Mouse (Mus musculus) left cerebral cortex, adult 9 months (tissue): ENCODE measurements around the gene Celf2.
"Not testable (repeated sequence)": the region's sequence is repeated elsewhere in the genome, so short reads cannot be mapped to it uniquely, and the experiment has no call there.

ENCODE experiments used
- DNase-seq, 2 experiments: peaks; one replicate each; pipeline ENCODE4 v3.0.0; 2022; ENCODE audit warnings: low spot score in 2 of 2

Celf2 gene

DNA sequence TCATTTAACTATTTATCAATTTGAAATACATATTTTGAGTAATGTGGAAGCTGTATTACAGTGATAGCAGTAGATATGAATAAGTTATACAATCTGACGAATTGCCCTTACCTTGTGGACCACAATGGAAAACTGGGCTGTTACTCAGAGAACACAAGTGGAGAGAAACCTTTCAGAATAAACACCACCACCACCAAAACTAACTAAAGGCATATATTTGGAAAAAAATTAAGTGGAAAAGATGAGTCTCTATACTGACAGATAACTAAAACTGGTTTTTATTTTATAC lies 910.5 kb downstream of the Celf2 start:
- DNase-seq: no peak

DNA sequence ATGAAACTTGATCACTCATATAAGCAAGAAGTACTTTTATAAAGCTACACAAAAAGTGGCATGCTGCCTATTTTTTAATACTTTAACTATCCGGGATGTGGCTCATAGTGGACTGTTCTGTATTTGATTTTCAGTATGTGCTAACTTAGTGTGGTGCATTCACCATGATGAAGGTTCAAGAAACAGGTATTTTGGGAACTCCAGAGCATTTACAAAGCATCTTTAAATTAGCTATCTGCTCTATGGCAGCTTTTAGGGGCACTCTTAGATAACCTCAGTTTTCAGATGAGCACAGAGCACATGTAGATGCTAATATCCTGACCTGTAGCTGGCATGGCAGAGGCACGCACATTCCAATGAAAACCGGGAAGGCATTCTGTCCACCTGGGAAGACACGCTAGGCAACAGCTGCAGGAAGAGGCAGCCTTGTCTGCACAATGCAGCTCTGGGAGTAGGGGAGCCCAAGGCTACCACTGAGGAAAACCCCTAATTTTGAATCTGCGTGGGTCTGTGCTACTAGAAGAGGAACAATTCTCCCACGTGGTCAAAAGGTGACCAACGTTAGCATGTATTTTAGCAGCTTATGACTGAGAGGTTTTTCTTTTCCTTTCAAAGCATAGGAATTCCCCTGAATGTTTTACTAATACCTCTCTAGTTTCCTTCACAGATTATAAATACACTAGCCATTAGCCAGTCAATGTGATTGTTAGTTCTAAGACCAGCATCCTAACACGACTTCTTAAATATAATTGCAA lies 911.1 kb downstream of the Celf2 start:
- no peak for DNase-seq

DNA sequence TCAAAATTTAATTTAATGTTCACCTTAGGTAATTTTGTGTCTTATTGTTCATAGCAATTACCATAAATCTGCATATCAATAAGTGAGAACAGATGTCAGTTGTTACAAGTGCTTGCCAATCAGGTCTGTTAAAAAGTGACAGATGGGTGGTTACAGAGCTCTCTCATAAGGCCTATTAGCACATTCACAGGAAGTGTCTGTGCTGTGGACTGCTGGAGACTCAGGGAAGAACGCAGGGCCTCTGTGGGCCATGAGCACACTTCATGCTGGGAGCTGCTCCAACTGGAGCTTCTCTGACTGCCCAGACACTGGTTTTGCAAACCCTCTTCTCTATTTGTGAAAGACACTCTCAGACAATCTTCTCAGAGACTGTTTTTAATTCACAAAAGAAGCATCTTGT lies 914.6 kb downstream of the Celf2 start:
- no peak for DNase-seq

DNA sequence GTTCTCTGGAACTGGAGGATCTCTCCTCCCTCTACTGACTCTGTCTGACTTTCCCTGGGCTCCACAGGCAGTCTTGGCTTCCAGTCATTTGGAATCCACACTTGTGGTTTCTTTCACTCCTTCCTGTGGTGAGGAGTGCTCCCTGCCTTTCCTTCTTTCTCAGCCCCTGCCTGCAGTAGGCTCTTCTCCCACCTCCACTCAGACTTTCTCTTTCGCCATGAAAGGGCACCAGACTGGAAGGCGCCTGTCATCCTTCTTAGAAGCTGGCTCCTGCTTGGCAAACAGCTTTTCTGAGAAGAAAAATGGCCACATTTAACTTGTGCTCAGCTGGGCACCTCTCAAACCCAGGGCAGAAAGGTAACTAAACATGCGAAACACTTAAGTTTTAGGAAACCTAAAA lies 915.2 kb downstream of the Celf2 start:
- no peak for DNase-seq

DNA sequence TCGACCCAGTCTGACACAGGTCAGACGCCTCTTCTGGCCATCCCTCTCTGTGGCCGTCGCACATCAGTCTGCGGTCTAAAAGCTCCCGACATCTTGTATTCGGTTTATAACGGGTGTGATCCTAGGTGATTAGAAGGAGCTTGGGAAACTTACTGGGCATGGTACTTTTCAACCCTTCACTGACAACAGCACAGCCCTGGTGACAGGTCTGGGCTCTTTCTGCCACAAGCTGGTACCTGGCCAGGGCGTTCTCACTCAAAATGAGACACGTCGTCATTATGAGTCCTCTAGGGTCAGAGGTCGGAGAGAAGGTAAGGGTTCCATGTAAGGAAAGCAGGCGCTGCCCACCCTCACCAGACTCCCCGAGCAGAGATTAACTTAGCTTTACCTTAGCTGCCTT lies 915.6 kb downstream of the Celf2 start:
- no peak for DNase-seq

DNA sequence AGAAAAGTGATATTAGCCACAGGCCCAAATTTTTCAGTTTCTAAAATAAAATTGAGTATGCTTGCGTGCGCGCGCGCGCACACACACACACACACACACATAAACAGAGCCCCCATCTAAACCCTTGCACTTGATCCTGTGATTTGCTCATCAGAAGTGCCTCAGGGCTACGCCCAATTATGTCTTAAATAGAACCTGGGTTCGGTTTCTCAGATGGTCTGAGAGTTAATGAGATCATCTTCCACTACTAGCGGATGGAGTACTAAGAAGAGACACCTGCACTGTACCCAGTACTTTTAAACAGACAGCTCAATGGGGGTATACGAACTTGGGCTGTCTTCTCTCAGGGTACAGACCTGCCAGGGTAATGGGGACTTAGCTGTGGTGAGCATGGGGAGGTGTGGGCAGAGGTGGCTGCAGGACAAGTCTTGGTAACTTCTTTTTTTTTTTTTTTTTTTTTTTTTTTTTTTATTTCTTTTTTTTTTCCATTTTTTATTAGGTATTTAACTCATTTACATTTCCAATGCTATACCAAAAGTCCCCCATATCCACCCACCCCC lies 923.2 kb downstream of the Celf2 start:
- DNase-seq: no peak

DNA sequence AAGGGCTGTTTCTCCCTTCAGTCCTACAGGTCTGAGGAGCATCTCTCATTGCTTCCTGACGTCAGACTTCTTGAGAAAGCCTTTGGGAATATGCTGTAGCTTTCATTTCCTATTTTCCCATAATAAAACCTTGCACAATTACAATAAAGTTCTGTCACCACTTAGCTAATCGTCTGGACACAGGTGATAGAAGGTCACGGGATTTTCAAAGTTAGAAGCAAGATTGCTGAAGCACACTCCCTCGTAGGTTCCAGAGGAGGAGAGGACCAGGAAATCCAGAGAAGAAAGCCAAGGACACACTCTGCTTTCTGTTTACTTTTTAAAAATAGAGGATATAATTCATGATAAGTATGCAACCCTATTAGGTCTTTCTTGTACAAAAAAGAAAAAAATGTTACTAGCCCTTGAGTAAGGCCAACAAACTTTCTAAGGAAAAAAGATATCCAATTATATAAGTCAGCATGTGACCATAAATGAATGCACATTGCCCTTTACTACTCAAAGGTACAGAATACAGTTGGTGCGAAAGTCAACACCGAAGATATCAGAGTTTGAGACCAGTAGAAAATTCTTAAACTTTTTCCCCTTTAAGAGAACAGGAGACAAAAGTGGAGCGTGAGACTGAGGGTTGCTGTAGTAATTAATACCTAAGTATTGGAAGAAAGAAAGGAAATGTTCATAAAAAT lies 924.2 kb downstream of the Celf2 start:
- no peak for DNase-seq

DNA sequence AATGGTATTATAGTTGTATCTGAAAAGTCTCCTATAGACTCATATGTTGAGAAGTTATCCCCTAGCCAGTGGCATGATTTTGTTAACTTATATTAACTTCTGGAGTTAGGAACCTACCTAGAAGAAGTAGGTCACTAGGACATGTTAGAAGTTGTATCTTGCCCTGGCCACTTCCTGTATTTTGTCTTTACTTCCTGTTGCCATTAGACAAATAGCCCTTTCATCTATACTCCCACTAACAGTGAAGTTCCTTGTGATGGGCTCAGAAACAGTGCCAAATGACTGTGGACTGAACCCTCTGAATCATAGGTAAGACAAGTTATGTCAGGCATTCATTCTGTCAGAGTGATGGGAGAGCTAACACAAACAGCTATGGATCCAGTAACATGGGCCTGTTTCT lies 926.7 kb downstream of the Celf2 start:
- no peak for DNase-seq

DNA sequence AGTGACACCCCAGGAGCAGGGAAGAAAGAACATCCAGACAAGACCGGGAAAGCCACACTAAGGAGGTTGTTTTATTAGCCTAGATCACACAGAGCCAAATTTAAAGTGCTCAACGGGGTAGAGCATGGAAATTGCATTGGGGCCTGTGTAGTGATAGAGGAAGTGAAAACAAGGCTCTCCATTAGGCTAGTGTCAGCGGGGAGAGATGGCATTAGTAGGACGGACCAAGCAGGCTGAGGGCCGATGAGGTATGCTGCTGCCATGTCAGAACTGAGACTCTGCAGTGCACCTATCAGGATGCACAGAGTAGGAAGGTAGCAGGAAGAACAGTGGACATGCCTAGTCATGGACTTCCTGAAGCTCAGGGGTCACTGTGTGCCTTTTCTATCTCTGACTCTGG lies 929.3 kb downstream of the Celf2 start:
- no peak for DNase-seq

DNA sequence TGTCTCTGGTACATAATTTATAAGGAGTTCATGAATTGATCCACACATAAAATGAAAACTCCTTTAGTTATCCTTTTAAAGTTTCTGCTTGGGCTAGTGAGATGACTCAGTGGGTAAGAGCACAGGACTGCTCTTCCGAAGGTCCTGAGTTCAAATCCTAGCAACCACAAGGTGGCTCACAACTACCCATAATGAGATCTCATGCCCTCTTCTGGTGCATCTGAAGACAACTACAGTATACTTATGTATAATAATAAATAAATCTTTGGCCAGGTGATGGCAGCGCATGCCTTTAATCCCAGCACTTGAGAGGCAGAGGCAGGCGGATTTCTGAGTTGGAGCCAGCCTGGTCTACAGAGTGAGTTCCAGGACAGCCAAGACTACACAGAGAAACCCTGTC lies 934.0 kb downstream of the Celf2 start:
- not testable (repeated sequence) for DNase-seq

DNA sequence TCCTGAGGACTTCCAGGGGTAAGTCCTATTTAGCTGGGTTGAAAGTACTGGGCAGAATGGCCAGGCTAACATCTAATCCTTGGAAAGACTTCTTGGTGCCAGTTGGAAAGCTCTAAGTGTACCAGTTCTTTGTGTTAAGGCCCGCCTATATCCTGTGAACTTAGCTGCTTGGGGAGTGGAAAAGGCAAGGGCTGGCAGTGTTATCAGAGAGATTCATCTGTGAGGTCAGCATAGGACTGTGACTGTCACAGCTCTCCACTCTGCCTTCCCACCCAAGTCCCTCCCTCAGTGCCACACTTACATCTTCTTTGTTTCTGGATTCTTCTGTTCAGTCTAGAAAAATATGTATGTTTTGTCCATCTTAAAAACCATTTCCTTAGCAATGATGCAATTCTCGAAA lies 935.7 kb downstream of the Celf2 start:
- DNase-seq: no peak

DNA sequence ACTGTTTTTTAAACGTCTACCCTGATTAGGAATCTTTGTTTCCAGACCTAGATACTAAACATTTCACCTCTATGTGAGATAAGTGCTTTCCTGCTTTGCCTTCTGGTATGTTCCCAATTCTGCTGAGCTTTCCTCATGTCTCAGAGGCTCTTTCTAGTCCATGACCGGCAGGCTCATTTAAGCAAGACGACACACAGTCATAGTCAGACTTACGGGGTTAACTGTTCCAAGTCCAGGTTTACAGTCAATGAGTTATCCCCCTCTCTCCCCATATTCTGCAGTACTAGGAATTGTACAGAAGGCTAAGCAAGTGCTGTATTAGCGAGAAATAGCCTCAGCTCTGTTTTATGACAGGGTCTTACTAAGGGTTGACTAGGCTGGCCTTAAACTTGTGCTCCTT lies 936.4 kb downstream of the Celf2 start:
- no peak for DNase-seq

DNA sequence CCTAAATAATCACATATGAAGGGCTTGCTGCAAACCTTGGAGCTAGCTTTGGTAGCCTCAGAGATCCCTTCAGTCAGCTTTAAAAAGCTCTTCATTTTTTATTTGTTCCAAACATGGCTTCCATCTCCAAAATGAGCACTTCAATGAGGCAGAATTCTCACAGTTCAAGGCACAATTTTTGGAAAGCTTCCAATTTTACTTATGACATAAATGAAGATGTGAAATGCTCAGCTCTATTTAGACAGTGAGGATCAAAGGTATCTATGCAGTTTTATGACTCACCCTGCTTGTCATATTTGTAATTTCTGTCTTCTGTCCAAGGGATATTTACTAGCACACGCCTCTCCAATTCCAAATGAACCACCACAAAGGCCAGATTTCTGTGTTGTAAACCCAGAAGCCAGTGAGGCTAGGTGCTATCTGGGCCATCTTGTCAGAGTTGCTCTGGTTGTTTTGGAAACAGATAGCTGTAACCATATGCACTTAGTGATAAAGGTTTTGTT lies 940.3 kb downstream of the Celf2 start:
- DNase-seq: no peak

DNA sequence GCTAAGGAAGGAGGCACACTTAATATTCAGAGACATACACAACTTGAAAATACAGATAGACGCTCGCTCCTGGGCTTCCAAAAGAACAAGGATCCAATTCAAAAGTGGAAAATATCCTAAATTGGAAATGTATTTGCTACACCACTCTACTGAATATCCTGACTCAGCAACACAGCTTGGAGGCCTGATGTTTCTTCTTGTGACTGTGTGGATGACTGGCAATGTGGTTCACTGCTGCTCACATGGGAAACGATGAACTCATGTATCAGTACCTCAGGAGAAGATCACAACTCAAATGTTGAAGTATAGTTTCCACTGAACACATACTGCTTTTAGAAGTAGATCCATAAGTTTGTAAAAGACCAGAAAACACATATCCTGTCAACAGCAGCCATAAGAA lies 944.2 kb downstream of the Celf2 start:
- no peak for DNase-seq

DNA sequence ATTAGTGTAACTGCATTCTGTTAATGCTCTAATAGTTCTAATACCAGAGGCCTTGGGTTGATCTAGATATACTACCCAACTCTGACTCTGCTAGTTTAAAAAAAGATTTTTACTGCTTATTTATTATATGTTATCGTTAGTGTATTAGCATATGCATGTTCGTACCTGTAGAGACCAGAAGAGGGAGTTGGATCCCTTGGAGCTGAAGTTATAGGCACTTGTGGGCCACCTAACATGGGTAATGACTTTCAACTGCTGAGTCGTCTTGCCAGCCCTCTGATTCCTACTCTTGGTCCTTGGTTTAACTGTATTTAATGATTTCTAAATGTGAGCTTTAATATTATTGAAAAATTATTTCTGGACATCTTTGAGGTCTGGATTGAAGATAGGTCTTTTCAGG lies 948.0 kb downstream of the Celf2 start:
- no peak for DNase-seq

DNA sequence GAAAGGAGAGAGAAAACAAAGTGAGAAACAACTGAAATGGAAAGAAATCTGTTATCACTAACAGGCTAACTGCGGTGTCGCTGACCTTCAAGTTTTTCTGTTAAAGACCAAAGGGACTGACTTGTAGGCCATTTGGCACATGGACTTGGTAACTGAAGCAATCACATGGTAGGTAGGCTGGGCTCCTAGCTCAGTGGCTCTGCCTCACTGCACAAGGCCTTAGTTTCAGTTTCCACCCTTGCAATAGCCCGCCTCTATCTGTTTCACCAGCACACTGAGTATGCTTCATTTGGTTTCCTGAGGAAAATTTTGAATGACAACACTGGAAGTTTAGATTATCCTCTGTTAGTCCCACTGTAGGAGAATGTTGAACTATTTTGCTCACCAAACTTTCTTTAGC lies 948.6 kb downstream of the Celf2 start:
- DNase-seq: no peak

DNA sequence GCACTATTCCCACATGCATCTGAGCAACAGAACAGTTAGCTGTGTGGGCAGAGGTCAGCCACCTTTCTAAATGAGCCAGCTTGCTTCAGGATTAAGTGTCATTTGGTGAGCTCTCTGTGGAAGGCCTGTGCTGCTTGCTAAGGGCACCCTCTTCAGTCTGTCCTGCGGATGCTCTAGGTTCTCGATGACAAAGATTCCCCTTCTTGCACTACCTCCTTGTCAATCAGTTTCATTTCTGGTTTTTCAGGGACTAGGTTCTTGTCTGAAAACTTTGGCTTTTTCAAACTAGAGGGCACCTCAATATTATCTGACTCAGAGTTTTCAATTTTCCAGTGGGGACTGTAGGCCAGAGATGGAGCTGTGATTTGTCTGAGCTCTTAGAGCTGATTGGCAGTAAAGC lies 949.8 kb downstream of the Celf2 start:
- no peak for DNase-seq

DNA sequence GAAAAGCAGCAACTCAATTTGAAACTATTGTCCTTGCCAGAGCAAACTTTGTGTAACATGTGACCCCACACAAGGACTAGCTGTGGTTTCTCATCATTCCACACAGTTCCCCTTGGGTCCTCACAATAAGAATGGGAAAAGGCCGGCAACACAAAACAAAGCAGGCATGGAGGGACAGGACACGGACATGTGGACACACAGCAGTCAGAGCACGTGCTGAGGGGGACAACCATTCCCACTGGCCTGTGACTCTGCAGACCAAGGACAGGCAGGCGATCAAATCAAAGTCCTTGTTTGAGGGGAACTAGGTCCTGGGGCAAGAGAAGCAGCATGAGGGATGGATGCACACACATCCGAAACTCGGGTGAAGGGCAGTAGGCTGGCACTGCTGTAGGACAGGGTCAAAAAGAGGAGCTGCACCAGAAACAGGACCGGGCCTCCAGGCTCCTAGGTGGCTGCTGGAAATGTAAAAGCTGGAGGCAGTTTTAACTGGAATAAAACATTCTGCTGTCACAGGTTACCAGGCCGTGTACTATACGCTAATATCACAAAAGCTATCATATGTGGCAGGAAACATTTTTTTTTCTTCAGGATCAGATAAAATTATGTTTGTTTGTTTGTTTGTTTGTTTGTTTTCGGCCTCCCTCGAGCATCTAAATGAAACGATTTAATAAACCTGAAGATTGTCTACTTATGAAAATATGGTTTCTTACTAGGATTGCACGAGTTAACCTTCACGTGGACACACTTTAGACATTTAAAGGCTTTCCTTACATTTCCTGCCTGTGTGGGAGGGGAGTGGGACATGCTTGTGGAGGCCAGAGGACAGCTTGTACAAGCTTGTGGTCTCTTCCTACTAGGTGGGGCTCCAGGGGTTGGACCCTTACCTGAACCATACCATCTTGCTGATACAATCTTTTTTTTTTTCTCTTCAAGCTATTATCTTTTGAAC lies 950.8 kb downstream of the Celf2 start:
- DNase-seq: no peak

DNA sequence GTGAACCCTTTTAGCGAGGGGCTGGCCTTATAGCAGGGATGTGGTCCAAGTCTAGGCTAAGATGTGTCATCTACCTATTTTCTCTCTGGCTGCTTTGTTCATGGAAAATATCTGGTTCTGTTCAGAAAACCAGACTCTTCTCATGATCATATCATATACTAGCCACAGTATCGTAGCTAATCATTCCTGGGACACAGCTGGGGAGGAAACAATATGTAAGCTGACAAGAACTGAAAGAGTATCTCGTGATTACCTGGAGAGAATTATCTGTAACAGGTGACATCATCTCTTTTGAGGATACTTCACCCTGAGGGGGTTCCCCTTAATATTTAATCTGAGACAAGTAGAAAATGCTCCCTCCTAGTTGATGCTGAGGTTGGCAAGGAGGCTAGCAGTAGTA lies 951.6 kb downstream of the Celf2 start:
- DNase-seq: no peak

DNA sequence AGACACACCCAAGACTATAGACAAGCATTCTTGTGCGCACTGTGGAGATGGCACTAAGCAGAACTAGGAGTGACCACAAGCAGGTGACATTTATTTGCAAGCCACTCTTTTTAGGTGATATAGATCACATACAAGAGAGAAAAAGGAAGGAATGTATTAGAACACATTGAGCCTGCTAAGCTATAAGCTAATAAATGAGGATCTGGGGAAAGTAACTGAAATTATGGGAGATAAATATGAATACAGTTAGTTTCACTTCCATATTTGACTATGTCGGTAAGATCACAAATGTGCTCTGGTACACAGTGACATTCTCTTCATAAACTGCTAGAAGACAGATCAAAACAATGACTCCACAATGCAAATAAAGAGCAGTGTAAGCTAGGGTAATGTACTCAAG lies 952.5 kb downstream of the Celf2 start:
- no peak for DNase-seq

DNA sequence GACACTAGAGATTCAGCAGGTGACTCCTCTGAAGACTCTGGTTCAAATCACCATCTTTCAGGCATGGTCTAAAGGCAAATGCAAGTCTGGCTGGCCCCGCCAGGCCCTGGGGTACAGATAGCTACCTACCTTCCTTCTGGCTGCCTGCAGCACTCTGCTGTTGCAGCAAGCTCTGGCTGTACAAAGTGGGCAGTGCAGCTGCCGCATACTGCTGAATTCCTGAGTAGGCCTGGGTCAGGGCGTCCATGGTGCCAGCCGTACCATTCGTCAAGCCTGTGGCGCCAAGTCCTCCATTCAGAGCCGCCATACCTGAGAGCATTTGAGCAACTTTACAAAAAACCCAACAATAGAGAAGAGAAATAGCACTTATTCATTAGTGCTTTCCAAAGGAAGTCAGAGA lies 955.7 kb downstream of the Celf2 start:
- no peak for DNase-seq

DNA sequence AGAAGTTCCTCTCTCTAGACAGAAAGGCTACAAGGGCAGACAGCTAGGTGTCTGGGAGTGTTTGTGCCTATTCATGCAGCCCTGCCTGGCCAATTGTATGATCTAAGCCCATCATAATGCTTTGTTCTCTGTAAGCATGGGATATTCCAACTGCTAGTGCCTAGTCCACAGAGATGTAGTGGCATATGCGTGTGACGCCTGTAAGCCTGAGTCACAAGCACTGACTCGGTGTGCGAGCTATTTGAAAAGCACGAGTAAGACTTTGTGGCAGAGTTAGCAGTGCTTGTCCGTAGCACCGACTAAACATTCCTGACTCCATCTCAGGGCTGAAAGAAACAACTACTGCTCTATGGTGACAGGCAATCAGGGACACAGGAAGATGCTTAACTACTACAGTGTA lies 960.1 kb downstream of the Celf2 start:
- DNase-seq: no peak
